Mouse (Mus musculus) intestine, postnatal 0 days (tissue): ENCODE measurements around the gene Trpm7. TPM values are rescaled to one million over a fixed set of nuclear protein-coding genes. Genes with fewer than 3 reads are reported as not detected.

ENCODE experiments used
- ATAC-seq: fragments of 200-750 bp; cut with Nextera tagmentation; 2 replicates; pipeline ENCODE4 v1.8.0; 2017; ENCODE audit warnings: mild to moderate bottlenecking, moderate TSS enrichment, moderate library complexity
- H3K27ac ChIP-seq: fragments of 300-500 bp; sonication (generic); 2 replicates; pipeline ENCODE4 v1.5.1; 2014; ENCODE audit warnings: mild to moderate bottlenecking, low read depth, low read length, moderate library complexity
- H3K27me3 ChIP-seq: fragments of 300-500 bp; sonication (generic); replicated peaks from 2 replicates; pipeline ENCODE4 v1.6.1; 2014; ENCODE audit warnings: low read length, mixed read lengths; ENCODE audit not compliant: control insufficient read depth, insufficient read depth
- H3K36me3 ChIP-seq: fragments of 300-500 bp; sonication (generic); 2 replicates; pipeline ENCODE4 v1.6.1; 2014; ENCODE audit warnings: mild to moderate bottlenecking, moderate library complexity; ENCODE audit not compliant: control insufficient read depth, insufficient read depth
- H3K4me1 ChIP-seq: fragments of 300-500 bp; sonication (generic); replicated peaks from 2 replicates; pipeline ENCODE4 v1.6.1; 2014; ENCODE audit warnings: antibody characterized with exemption, low read length, mixed read lengths; ENCODE audit not compliant: control insufficient read depth, insufficient read depth
- H3K4me2 ChIP-seq: fragments of 300-500 bp; sonication (generic); replicated peaks from 2 replicates; pipeline ENCODE4 v1.6.1; 2014; ENCODE audit warnings: low read depth, mild to moderate bottlenecking, moderate library complexity
- H3K4me3 ChIP-seq: fragments of 300-500 bp; sonication (generic); 2 replicates; pipeline ENCODE4 v1.5.1; 2014; ENCODE audit warnings: low read depth, low read length
- H3K9ac ChIP-seq: fragments of 300-500 bp; sonication (generic); 2 replicates; pipeline ENCODE4 v1.6.1; 2014; ENCODE audit warnings: mild to moderate bottlenecking, low read depth, low read length
- H3K9me3 ChIP-seq: fragments of 300-500 bp; sonication (generic); 2 replicates; pipeline ENCODE4 v1.6.1; 2016; ENCODE audit warnings: mixed run types; ENCODE audit not compliant: control insufficient read depth
- CTCF ChIP-seq: sonication (generic); IDR thresholded peaks from 2 replicates; pipeline ENCODE4 v1.5.1; 2016; ENCODE audit warnings: low read depth, mild to moderate bottlenecking, control low read depth, antibody characterized with exemption, moderate library complexity
- WGBS: fragments of 180-500 bp; shearing (Covaris S2); extraction: QIAGEN DNeasy Blood & Tissue Kit; methylation state at CpG from one replicate; pipeline ENCODE4 v1.1.7; 2014; 5-methylcytosine and 5-hydroxymethylcytosine counted together
- polyA plus RNA-seq: library from polyadenylated mRNA; unstranded; fragments of >200 nt; fragmentation: Nextera tagmentation; extraction: Ambion mirVana; gene quantifications from 2 replicates; pipeline ENCODE4 v1.2.1, GENCODE M21; 2015

Trpm7 gene
- polyA plus RNA-seq, 1 experiment from 2014 or later: 35.3 TPM

DNA sequence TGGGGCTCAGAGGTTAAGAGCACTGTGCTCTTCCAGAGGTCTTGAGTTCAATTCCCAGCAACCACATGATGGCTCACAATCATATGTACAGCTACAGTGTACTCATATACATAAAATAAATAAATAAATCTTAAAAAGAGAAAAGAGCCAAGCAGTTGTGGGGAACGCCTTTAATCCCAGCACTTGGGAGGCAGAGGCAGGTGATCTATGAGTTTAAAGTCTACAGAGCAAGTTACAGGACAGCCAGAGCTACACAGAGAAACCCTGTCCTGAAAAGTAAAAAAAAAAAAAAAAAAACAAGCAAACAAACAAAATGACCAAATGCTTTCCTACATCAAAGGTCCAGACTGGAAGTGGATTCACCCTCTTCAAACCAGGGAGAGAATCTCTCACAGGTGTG lies 2.0 kb upstream of the Trpm7 start:
- no peak for TF ChIP-seq CTCF
- Histone ChIP-seq H3K4me2 (no peak overlapping the region), H3K9me3 (no peaks in the 10 kb centered on the region), H3K9ac (no peak overlapping the region), H3K27me3 (no peaks in the 10 kb centered on the region), H3K4me1 (peaks cover 3% of the 10 kb centered on the region; the same call in 1 of the 2 replicates), H3K4me3 (no peak overlapping the region), H3K36me3 (no peaks in the 10 kb centered on the region), H3K27ac (no peak overlapping the region)
- 83% methylated on average over 1 of the region's 1 CpGs for WGBS
- ATAC-seq: no peak

DNA sequence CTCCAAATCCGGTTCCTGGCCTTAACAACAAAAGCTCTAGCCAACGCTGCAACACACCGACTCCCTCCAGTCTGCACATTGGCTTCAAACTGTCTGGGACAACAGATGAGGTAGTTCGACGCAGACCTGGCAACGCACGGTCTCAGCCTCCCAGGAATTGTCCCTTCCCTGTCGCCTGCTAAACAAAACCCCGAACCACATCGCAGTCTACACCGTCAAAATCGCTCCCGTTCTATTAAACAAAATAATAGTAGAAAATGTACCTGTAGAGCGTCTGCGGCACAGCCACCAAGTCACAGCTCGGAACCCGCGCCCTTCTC lies 554 bp downstream of the Trpm7 start:
- no peak for TF ChIP-seq CTCF
- H3K27ac ChIP-seq: peak overlapping the region; percentile 96
- peak overlapping the region; percentile 80 for H3K9ac ChIP-seq
- no peaks in the 10 kb centered on the region for H3K27me3 ChIP-seq
- H3K36me3 ChIP-seq: no peaks in the 10 kb centered on the region
- WGBS: under 1% methylated on average over 18 of the region's 18 CpGs
- H3K4me1 ChIP-seq: peaks cover 3% of the 10 kb centered on the region; the same call in 1 of the 2 replicates
- H3K9me3 ChIP-seq: no peaks in the 10 kb centered on the region
- peak; percentile 26 for ATAC-seq
- peak overlapping the region; percentile 75 for H3K4me2 ChIP-seq
- peak overlapping the region; percentile 77 for H3K4me3 ChIP-seq

DNA sequence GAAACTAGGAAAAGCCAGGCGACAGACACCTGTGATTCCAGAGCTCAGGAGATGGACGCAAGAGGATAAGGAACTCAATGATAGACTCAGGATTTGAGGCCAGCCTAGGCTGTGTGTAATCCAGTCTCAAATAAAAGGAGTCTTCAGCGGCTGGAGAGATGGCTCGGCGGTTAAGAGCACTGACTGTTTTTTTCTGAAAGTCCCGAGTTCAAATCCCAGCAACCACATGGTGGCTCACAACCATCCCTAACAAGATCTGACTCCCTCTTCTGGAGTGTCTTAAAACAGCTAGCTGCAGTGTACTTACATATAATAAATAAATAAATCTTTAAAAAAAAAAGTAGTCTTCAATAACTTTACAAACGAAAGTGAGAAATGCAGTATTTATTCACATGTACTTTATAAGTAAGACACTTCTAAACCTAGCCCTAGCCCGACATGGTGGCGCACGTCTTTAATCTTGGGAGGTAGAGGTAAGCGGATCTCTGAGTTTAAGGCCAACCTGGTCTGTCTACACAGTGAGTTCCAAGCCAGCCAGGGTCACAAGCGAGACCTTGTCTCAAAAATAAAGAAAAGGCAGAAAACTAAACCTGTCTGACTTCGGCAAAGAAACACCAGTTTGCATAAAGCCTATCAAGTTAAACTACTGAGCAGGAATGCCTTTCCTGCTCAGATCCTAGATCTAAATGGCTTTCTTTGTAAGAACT lies 1.1 kb downstream of the Trpm7 start:
- no peak for ATAC-seq
- peak overlapping the region; percentile 77 for H3K4me3 ChIP-seq
- WGBS: 17% methylated on average over 13 of the region's 13 CpGs
- no peaks in the 10 kb centered on the region for H3K27me3 ChIP-seq
- H3K36me3 ChIP-seq: no peaks in the 10 kb centered on the region
- peaks cover 3% of the 10 kb centered on the region; the same call in 1 of the 2 replicates for H3K4me1 ChIP-seq
- peak; percentile 28; the same call in 1 of the 2 replicates for TF ChIP-seq CTCF
- peak overlapping the region; percentile 75 for H3K4me2 ChIP-seq
- no peaks in the 10 kb centered on the region for H3K9me3 ChIP-seq
- peak overlapping the region; percentile 80 for H3K9ac ChIP-seq
- peak overlapping the region; percentile 96 for H3K27ac ChIP-seq

DNA sequence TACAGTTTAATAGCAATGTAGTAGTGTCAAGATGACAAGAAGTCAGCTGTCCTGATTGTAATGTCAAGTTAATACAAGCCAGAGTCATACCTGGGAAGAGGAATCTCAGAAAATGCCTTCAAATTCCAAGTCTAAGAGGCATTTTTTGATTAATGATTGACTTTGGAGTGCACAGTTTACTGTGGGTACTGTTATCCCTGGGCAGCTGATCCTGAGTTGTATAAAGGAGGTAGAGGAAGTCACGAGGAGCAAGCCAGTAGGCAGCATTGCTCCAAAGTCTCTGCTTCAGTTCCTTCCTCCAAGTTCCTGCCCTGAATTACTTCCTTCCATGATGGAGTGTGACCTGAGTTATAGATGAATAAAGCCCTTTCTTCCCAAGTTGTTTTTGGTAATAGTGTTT lies 9.7 kb downstream of the Trpm7 start:
- Histone ChIP-seq H3K9me3 (no peaks in the 10 kb centered on the region), H3K27ac (peak overlapping the region; percentile 76; the same call in 1 of the 2 replicates), H3K27me3 (no peaks in the 10 kb centered on the region), H3K9ac (no peak overlapping the region), H3K36me3 (no peaks in the 10 kb centered on the region), H3K4me2 (peak overlapping the region; percentile 38; the same call in 1 of the 2 replicates), H3K4me3 (no peak overlapping the region), H3K4me1 (peaks cover 8% of the 10 kb centered on the region; the same call in 1 of the 2 replicates)
- 29% methylated on average over 1 of the region's 1 CpGs for WGBS
- TF ChIP-seq CTCF: no peak
- peak; percentile 94 for ATAC-seq

DNA sequence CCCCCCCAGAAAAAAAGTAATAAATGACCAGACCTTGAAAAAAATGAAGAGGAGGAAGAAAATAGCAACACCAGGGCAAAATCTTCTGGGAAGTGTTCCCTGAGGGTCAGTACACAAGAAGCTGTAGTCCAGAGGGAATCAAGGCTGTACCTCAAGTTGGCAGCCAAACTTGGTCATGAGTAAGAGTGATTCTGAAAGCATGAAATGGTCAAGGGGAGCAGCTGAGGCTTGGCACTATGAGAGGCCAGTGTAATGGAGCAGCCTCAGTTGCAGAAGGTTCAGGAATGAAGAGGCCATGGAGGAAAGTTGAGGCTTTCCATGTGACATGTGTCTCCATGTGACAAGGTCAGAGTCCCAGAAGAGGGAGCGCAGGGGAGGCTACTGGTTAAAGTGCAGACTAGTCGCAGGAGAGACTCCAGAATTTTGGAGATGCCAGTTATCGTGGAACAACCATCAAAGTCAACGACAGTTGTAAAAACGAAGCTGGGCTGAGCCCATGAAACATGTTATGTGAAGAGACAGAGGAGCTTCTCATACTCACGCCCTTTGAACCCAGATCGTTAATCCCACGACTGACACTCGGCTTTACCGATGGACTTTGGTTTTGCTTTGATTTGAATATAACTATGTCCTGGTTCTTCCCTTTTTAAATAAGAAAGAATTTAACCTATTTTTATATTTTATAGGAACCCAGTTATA lies 10.4 kb downstream of the Trpm7 start:
- Histone ChIP-seq H3K27ac (peak overlapping the region; percentile 76), H3K4me3 (no peak overlapping the region)
- ATAC-seq: peak; percentile 86

DNA sequence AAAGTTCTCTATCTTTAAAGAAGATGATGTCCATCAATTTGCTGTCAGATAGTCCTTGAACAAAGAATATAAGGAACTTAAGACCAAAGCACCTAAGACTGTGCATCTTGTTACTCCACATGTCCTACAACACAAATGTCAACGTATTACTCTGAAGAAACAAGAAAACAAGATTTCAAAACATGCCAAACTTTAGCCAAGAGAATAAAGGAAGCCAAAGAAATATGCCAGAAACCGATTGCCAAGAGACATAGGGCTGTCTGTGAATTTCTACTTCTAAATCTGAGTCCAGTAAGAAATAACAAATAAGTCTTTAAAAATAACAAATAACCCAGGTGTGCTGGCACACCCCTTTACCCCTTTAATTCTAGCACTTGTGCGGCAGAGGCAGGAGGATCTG lies 11.0 kb downstream of the Trpm7 start:
- 82% methylated on average over 3 of the region's 3 CpGs for WGBS
- H3K4me3 ChIP-seq: no peak overlapping the region
- H3K4me2 ChIP-seq: peak overlapping the region; percentile 38
- H3K27me3 ChIP-seq: no peaks in the 10 kb centered on the region
- TF ChIP-seq CTCF: no peak
- no peaks in the 10 kb centered on the region for H3K36me3 ChIP-seq
- peak overlapping the region; percentile 76 for H3K27ac ChIP-seq
- ATAC-seq: no peak
- peaks cover 8% of the 10 kb centered on the region; the same call in 1 of the 2 replicates for H3K4me1 ChIP-seq
- H3K9me3 ChIP-seq: no peaks in the 10 kb centered on the region
- no peak overlapping the region for H3K9ac ChIP-seq

More for the DNA sequence above, 10.4 kb downstream of the Trpm7 start:
- 46% methylated on average over 10 of the region's 10 CpGs for WGBS
- Histone ChIP-seq H3K4me2 (peak overlapping the region; percentile 38), H3K27me3 (no peaks in the 10 kb centered on the region), H3K9ac (no peak overlapping the region), H3K4me1 (peaks cover 8% of the 10 kb centered on the region; the same call in 1 of the 2 replicates), H3K36me3 (no peaks in the 10 kb centered on the region), H3K9me3 (no peaks in the 10 kb centered on the region)
- no peak for TF ChIP-seq CTCF
